Mouse (Mus musculus): ENCODE measurements at regions not wholly inside any gene's neighbourhood (a gene's known extent, or its start where the extent isn't known, plus 50 kb on each side); places are given as distances from the start of the nearest gene placed in this dataset.

- no peak overlapping the region for H3K27ac ChIP-seq (replicated peaks)
- 80% methylated on average over 7 of the region's 7 CpGs for WGBS
- no peaks in the 10 kb centered on the region for H3K4me1 ChIP-seq (replicated peaks; ENCODE audit: control insufficient read depth, insufficient read depth)
- no peaks in the 10 kb centered on the region for H3K27me3 ChIP-seq (ENCODE audit: control insufficient read depth, insufficient read depth, low read length)
- TF ChIP-seq EP300 (optimal IDR thresholded peaks at IDR 0.05): no peak
- no peak overlapping the region for H3K4me2 ChIP-seq (replicated peaks; ENCODE audit: low read depth)
- H3K36me3 ChIP-seq (ENCODE audit: control insufficient read depth, insufficient read depth, low read length): no peaks in the 10 kb centered on the region
- DNase-seq (ENCODE audit: low spot score) (no peak), ATAC-seq (ENCODE audit: low FRiP score, low TSS enrichment) (no peak)
- no peaks in the 10 kb centered on the region for H3K9me3 ChIP-seq (ENCODE audit: control insufficient read depth, low read length)
- no peak overlapping the region for H3K4me3 ChIP-seq (ENCODE audit: low read depth, low read length)
- no peak overlapping the region for H3K9ac ChIP-seq (ENCODE audit: low read length)
Observed at GRCm38 (mm10) chr11:111155023-111155422, 89.1 kb downstream of the Kcnj2 start.

GRCm38 (mm10) chr11:111155747-111156146 lies 89.8 kb downstream of the Kcnj2 start:
- WGBS: 51% methylated on average over 7 of the region's 7 CpGs

GRCm38 (mm10) chr11:111159299-111159698 lies 93.3 kb downstream of the Kcnj2 start:
- no peak overlapping the region for H3K9ac ChIP-seq (ENCODE audit: low read length)
- H3K27ac ChIP-seq (replicated peaks): no peak overlapping the region
- TF ChIP-seq CTCF (IDR thresholded peaks at IDR 0.05; ENCODE audit: low read depth): no peak
- no peak for TF ChIP-seq EP300 (optimal IDR thresholded peaks at IDR 0.05)
- no peak overlapping the region for H3K4me3 ChIP-seq (ENCODE audit: low read depth, low read length)
- no peaks in the 10 kb centered on the region for H3K9me3 ChIP-seq (ENCODE audit: control insufficient read depth, low read length)
- DNase-seq (ENCODE audit: low spot score) (no peak), ATAC-seq (ENCODE audit: low FRiP score, low TSS enrichment) (no peak)
- no peak overlapping the region for H3K4me2 ChIP-seq (replicated peaks; ENCODE audit: low read depth)
- H3K4me1 ChIP-seq (replicated peaks; ENCODE audit: control insufficient read depth, insufficient read depth): no peaks in the 10 kb centered on the region
- WGBS: 60% methylated on average over 2 of the region's 2 CpGs
- no peaks in the 10 kb centered on the region for H3K36me3 ChIP-seq (ENCODE audit: control insufficient read depth, insufficient read depth, low read length)
- no peaks in the 10 kb centered on the region for H3K27me3 ChIP-seq (ENCODE audit: control insufficient read depth, insufficient read depth, low read length)

More at GRCm38 (mm10) chr11:111155747-111156146, 89.8 kb downstream of the Kcnj2 start:
- DNase-seq (ENCODE audit: low spot score) (no peak), ATAC-seq (ENCODE audit: low FRiP score, low TSS enrichment) (no peak)
- Histone ChIP-seq H3K4me3 (ENCODE audit: low read depth, low read length) (no peak overlapping the region), H3K27me3 (ENCODE audit: control insufficient read depth, insufficient read depth, low read length) (no peaks in the 10 kb centered on the region), H3K4me2 (replicated peaks; ENCODE audit: low read depth) (no peak overlapping the region), H3K36me3 (ENCODE audit: control insufficient read depth, insufficient read depth, low read length) (no peaks in the 10 kb centered on the region), H3K9me3 (ENCODE audit: control insufficient read depth, low read length) (no peaks in the 10 kb centered on the region), H3K4me1 (replicated peaks; ENCODE audit: control insufficient read depth, insufficient read depth) (no peaks in the 10 kb centered on the region), H3K9ac (ENCODE audit: low read length) (no peak overlapping the region), H3K27ac (replicated peaks) (no peak overlapping the region)
- TF ChIP-seq CTCF (IDR thresholded peaks at IDR 0.05; ENCODE audit: low read depth) (no peak), EP300 (optimal IDR thresholded peaks at IDR 0.05) (no peak)

- no peak for DNase-seq (ENCODE audit: low spot score)
- no peaks in the 10 kb centered on the region for H3K9me3 ChIP-seq (ENCODE audit: control insufficient read depth, low read length)
- TF ChIP-seq CTCF (IDR thresholded peaks at IDR 0.05; ENCODE audit: low read depth): no peak
- no peak for TF ChIP-seq EP300 (optimal IDR thresholded peaks at IDR 0.05)
- H3K27ac ChIP-seq (replicated peaks): no peak overlapping the region
- ATAC-seq (ENCODE audit: low FRiP score, low TSS enrichment): no peak
- H3K9ac ChIP-seq (ENCODE audit: low read length): no peak overlapping the region
- H3K4me2 ChIP-seq (replicated peaks; ENCODE audit: low read depth): no peak overlapping the region
- H3K4me3 ChIP-seq (ENCODE audit: low read depth, low read length): no peak overlapping the region
- H3K4me1 ChIP-seq (replicated peaks; ENCODE audit: control insufficient read depth, insufficient read depth): no peaks in the 10 kb centered on the region
- H3K27me3 ChIP-seq (ENCODE audit: control insufficient read depth, insufficient read depth, low read length): no peaks in the 10 kb centered on the region
- no peaks in the 10 kb centered on the region for H3K36me3 ChIP-seq (ENCODE audit: control insufficient read depth, insufficient read depth, low read length)
Observed at GRCm38 (mm10) chr11:111164907-111165306, 98.9 kb downstream of the Kcnj2 start.

GRCm38 (mm10) chr11:111170174-111170800 lies 104.3 kb downstream of the Kcnj2 start:
- Histone ChIP-seq H3K9me3 (ENCODE audit: control insufficient read depth, low read length) (no peaks in the 10 kb centered on the region), H3K9ac (ENCODE audit: low read length) (no peak overlapping the region), H3K4me3 (ENCODE audit: low read depth, low read length) (no peak overlapping the region), H3K27ac (replicated peaks) (no peak overlapping the region), H3K4me1 (replicated peaks; ENCODE audit: control insufficient read depth, insufficient read depth) (no peaks in the 10 kb centered on the region), H3K36me3 (ENCODE audit: control insufficient read depth, insufficient read depth, low read length) (no peaks in the 10 kb centered on the region), H3K27me3 (ENCODE audit: control insufficient read depth, insufficient read depth, low read length) (no peaks in the 10 kb centered on the region), H3K4me2 (replicated peaks; ENCODE audit: low read depth) (no peak overlapping the region)
- ATAC-seq (ENCODE audit: low FRiP score, low TSS enrichment) (no peak), DNase-seq (ENCODE audit: low spot score) (no peak)
- 79% methylated on average over 5 of the region's 5 CpGs for WGBS
- TF ChIP-seq CTCF (IDR thresholded peaks at IDR 0.05; ENCODE audit: low read depth): no peak
- no peak for TF ChIP-seq EP300 (optimal IDR thresholded peaks at IDR 0.05)

GRCm38 (mm10) chr11:111173525-111173924 lies 107.6 kb downstream of the Kcnj2 start:
- no peak overlapping the region for H3K27ac ChIP-seq (replicated peaks)
- H3K4me1 ChIP-seq (replicated peaks; ENCODE audit: control insufficient read depth, insufficient read depth): no peaks in the 10 kb centered on the region
- H3K9ac ChIP-seq (ENCODE audit: low read length): no peak overlapping the region
- no peaks in the 10 kb centered on the region for H3K36me3 ChIP-seq (ENCODE audit: control insufficient read depth, insufficient read depth, low read length)
- no peak overlapping the region for H3K4me3 ChIP-seq (ENCODE audit: low read depth, low read length)
- H3K27me3 ChIP-seq (ENCODE audit: control insufficient read depth, insufficient read depth, low read length): no peaks in the 10 kb centered on the region
- ATAC-seq (ENCODE audit: low FRiP score, low TSS enrichment) (no peak), DNase-seq (ENCODE audit: low spot score) (no peak)
- no peaks in the 10 kb centered on the region for H3K9me3 ChIP-seq (ENCODE audit: control insufficient read depth, low read length)
- WGBS: 91% methylated on average over 4 of the region's 4 CpGs
- H3K4me2 ChIP-seq (replicated peaks; ENCODE audit: low read depth): no peak overlapping the region
- TF ChIP-seq CTCF (IDR thresholded peaks at IDR 0.05; ENCODE audit: low read depth): no peak
- TF ChIP-seq EP300 (optimal IDR thresholded peaks at IDR 0.05): no peak
